Mouse (Mus musculus) thymus, adult 2 months (tissue): ENCODE results near the gene Wif1. TPM values are rescaled to one million over a fixed set of nuclear protein-coding genes. Genes with fewer than 3 reads are reported as not detected.

Experiments
- DNase-seq: peaks from one replicate; pipeline ENCODE4 v3.0.0; 2021
- H3K27ac ChIP-seq: fragments of 200-500 bp; 2 replicates; pipeline ENCODE4 v1.5.1; 2012; ENCODE audit warnings: low read length, control low read depth; ENCODE audit not compliant: control insufficient read depth, insufficient read depth
- H3K27me3 ChIP-seq: fragments of 200-500 bp; 2 replicates; pipeline ENCODE4 v1.6.1; 2012; ENCODE audit warnings: mild to moderate bottlenecking, low read length, moderate library complexity, mixed read lengths; ENCODE audit not compliant: control insufficient read depth, insufficient read depth
- H3K36me3 ChIP-seq: fragments of 200-500 bp; 2 replicates; pipeline ENCODE4 v1.6.1; 2012; ENCODE audit warnings: mild to moderate bottlenecking, low read length, moderate library complexity; ENCODE audit not compliant: control insufficient read depth, insufficient read depth
- H3K4me1 ChIP-seq: fragments of 200-500 bp; replicated peaks from 2 replicates; pipeline ENCODE4 v1.6.1; 2012; ENCODE audit warnings: low read length; ENCODE audit not compliant: control insufficient read depth, insufficient read depth
- H3K4me3 ChIP-seq: fragments of 200-500 bp; 2 replicates; pipeline ENCODE4 v1.5.1; 2012; ENCODE audit warnings: mild to moderate bottlenecking, low read length, control low read depth, moderate library complexity; ENCODE audit not compliant: control insufficient read depth, insufficient read depth
- CTCF ChIP-seq: fragments of 200-500 bp; IDR thresholded peaks from 2 replicates; pipeline ENCODE4 v1.5.1; 2012; ENCODE audit warnings: mild to moderate bottlenecking, control low read depth, low read length, moderate library complexity, borderline replicate concordance; ENCODE audit not compliant: control insufficient read depth, poor library complexity, insufficient read depth; ENCODE audit errors: extremely low read depth
- POLR2A ChIP-seq: fragments of 200-500 bp; IDR thresholded peaks from 2 replicates; pipeline ENCODE4 v1.6.1; 2012; ENCODE audit warnings: mild to moderate bottlenecking, low read length, control low read depth, moderate library complexity; ENCODE audit not compliant: control insufficient read depth, poor library complexity, insufficient read depth; ENCODE audit errors: extremely low read depth
- WGBS: fragments of 180-500 bp; shearing (Covaris S2); methylation state at CpG from one replicate; pipeline ENCODE4 v1.1.7; 2018; 5-methylcytosine and 5-hydroxymethylcytosine counted together
- polyA plus RNA-seq: library from polyadenylated mRNA; depleted of rRNA; stranded (reverse); fragments of >200 nt; gene quantifications from 2 replicates; pipeline ENCODE4 v1.2.3, GENCODE M21; 2012; rRNA removed

The Wif1 gene
- polyA plus RNA-seq, result 0.09 and 0.97 TPM in 2 replicates

- 3% methylated on average over 48 of the region's 49 CpGs for WGBS
- Histone ChIP-seq H3K4me1 (peaks cover 10% of the 10 kb centered on the region), H3K27ac (no peak within 1 kb of the TSS), H3K36me3 (no peaks in the 10 kb centered on the region), H3K4me3 (peak within 1 kb of the TSS; percentile 48), H3K27me3 (no peaks in the 10 kb centered on the region; the same call in none of the 2 replicates)
- DNase-seq, result peak; percentile 78
- peak; percentile 93 for TF ChIP-seq CTCF
- no peak for TF ChIP-seq POLR2A
These were observed at the start of gene Wif1 for GRCm38 (mm10) chr10:121033826-121034568. TSS of gene Wif1 (plus strand) at chr10:121033960.

GRCm38 (mm10) chr10:121002135-121002534, 31.6 kb upstream of the Wif1 start:
- Histone ChIP-seq H3K27me3 (no peaks in the 10 kb centered on the region), H3K4me3 (no peak overlapping the region), H3K27ac (no peak overlapping the region), H3K36me3 (no peaks in the 10 kb centered on the region), H3K4me1 (no peaks in the 10 kb centered on the region)
- no peak for DNase-seq
- no peak for TF ChIP-seq POLR2A
- no peak for TF ChIP-seq CTCF
- WGBS, result 91% methylated on average over 2 of the region's 2 CpGs

GRCm38 (mm10) chr10:121011496-121011895, 22.3 kb upstream of the Wif1 start:
- no peak for DNase-seq
- no peaks in the 10 kb centered on the region for H3K4me1 ChIP-seq
- no peak overlapping the region for H3K27ac ChIP-seq
- TF ChIP-seq POLR2A (no peak), CTCF (no peak)
- H3K27me3 ChIP-seq, result no peaks in the 10 kb centered on the region
- 88% methylated on average over 4 of the region's 4 CpGs for WGBS
- no peak overlapping the region for H3K4me3 ChIP-seq
- no peaks in the 10 kb centered on the region for H3K36me3 ChIP-seq

GRCm38 (mm10) chr10:121016291-121016690, 17.5 kb upstream of the Wif1 start:
- WGBS, result 96% methylated on average over 8 of the region's 8 CpGs
- no peaks in the 10 kb centered on the region for H3K4me1 ChIP-seq
- H3K36me3 ChIP-seq, result no peaks in the 10 kb centered on the region
- H3K27ac ChIP-seq, result no peak overlapping the region
- no peak for DNase-seq
- H3K27me3 ChIP-seq, result no peaks in the 10 kb centered on the region
- H3K4me3 ChIP-seq, result no peak overlapping the region
- TF ChIP-seq POLR2A (no peak), CTCF (no peak)

- Histone ChIP-seq H3K4me1 (no peaks in the 10 kb centered on the region), H3K27ac (no peak overlapping the region), H3K4me3 (no peak overlapping the region), H3K36me3 (no peaks in the 10 kb centered on the region), H3K27me3 (no peaks in the 10 kb centered on the region)
- WGBS, result 81% methylated on average over 18 of the region's 18 CpGs
- TF ChIP-seq POLR2A (no peak), CTCF (no peak)
- DNase-seq, result no peak
These were observed 16.9 kb upstream of the Wif1 start for GRCm38 (mm10) chr10:121016711-121017503.

GRCm38 (mm10) chr10:121022951-121023350, 10.8 kb upstream of the Wif1 start:
- Histone ChIP-seq H3K36me3 (no peaks in the 10 kb centered on the region), H3K27ac (no peak overlapping the region), H3K27me3 (no peaks in the 10 kb centered on the region), H3K4me3 (no peak overlapping the region), H3K4me1 (no peaks in the 10 kb centered on the region)
- TF ChIP-seq CTCF (no peak), POLR2A (no peak)
- DNase-seq, result no peak
- 72% methylated on average over 5 of the region's 5 CpGs for WGBS
